Mouse (Mus musculus): ENCODE measurements at regions not wholly inside any gene's neighbourhood (a gene's known extent, or its start where the extent isn't known, plus 50 kb on each side); places are given as distances from the start of the nearest gene placed in this dataset.

DNA sequence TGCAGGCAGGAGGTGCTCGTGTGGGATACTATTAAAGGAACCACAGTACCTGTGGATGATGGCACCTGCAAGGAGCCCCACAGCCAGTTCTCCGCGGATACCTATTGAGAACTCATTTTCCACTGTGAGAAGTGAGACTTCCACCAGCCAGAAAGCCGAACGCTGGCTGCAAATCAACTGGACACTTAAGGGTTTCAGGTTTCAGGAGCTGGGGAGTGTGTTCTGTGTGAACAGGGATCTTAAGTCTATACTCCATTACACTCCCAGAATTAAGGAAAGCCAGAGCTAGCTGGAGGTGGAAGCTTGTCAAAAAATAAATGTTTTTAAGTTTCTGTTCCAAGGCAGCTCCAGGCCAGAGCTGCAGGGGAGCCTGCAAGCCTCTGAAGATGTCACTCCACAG, 99.8 kb upstream of the Rybp start:
- peak; percentile 25 to 41 for DNase-seq

DNA sequence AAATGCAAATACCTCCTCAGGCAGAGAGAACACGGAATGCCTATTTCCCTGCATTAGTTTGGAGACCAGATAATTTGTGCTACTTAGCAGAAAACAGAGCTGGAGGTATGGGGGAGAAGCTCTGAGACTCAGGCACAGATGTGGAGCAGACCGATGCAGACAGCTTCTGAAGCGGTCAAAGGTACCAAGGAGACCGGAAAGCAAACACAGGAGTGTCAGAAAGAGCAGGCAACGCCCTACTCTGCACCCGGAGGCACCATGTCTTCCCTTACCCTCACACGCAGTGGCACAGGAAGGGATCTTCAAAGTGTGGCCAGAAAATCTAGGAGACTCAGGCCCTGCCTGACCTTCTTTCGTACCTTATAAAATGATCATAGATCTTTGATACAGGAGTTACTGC, 98.4 kb upstream of the Rybp start:
- DNase-seq, result no peak

DNA sequence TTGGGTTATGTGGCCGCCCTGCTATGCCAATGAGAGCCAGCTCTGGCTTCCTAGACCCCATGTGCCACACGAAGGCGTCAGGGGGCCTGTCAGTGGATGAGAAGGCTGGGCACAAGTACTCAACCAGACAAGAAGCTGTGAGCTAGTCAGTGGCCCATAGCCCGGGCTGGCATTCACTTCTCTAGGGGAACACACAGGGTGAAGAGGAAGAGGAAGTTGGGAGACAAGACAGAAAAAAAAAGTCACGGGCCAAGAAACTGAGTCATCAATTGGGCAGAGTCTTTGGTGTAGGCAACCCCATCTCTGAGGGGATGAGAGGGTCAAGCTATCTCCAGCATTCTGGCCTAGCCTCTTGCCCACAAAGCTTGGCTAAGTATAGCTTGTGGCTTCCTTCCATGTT, 93.8 kb upstream of the Rybp start:
- no peak for DNase-seq

DNA sequence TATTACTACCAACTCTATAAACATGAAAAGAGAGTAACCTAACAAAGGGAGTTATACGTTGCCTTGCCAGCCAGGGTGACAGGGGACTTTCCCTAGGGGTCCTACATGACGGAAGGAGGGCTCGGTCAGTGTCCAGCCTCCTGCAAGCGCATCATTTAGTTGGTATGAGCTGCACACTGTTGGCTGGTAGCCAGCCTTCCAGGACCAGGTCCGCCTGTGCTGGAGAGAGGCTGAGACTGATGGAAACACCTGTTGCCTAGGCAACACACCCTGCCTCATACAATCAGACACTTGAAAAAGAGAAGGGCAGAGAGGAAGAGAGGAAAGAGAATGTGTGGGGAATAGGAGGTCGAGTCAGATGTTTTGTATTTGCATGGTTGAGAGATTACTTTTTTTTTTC, 93.3 kb upstream of the Rybp start:
- DNase-seq, result no peak

DNA sequence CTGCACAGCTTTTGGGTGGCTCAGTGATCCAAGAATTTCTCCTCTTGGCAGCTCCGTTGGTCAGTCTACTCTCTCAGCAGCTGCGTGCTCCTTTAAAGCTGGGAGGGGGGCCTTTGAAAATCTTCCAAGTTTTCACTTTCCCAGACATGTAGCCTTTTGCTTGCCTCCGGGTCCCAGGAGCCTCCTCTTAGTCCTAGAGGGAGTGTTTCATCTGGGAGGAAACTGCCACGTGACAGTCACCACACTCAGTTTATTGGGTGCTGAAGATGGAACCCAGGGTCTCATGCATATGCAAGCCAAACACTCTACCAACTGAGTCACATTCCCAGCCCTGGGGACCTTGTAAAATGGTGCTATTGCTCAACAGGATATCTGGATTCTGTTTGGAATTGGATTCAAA, 92.5 kb upstream of the Rybp start:
- no peak for DNase-seq

DNA sequence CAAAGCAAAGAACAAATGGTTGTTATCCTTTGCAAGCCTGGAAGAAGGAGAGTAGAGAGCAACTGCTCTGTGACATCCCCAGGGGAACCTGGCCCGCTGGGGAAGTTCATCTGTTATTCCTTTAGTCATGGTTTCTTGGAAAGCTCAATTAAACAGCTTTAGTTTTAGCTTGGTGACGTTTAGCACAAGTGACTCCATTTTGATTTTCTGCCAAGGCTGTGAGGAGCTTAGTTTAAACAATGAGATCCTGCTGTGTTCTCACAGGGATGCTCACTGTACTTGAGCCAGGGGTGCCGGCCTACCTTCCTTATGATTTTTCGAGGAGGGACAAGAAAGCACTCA, 91.2 kb upstream of the Rybp start:
- no peak for DNase-seq

DNA sequence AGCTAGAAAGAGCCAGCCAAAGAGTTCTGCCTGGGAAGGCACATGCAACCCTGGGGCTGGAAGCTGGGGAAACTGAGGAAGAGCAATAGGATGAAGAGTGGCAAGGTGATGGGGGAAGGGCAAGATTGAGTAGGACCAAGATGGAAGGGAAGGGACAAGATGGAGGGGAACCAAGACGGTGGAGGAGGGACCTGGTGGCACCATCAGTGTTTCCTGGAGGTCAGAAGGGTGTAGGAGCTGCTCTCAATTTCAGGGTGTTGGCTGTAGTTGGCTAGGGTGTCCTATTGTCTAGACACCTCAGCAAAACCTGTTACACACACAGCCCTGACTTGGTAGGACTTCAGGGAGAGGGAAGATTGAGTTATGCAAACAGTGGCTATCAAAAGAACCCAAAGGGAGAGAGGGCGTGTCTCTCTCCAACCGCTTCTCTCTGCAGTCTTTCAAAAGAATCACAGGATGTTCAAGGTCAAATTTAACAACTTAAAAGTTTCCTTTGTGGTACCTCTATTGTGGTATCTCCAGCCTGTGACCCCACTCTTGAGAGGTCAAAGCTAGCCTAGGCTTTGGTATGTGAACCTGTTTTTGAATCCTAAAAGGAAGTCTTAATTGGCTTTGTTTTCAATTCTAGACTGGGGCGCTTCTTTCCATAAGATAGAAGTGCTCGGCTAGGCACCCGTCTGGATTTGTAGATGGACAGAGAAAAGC, 90.7 kb upstream of the Rybp start:
- no peak for DNase-seq

DNA sequence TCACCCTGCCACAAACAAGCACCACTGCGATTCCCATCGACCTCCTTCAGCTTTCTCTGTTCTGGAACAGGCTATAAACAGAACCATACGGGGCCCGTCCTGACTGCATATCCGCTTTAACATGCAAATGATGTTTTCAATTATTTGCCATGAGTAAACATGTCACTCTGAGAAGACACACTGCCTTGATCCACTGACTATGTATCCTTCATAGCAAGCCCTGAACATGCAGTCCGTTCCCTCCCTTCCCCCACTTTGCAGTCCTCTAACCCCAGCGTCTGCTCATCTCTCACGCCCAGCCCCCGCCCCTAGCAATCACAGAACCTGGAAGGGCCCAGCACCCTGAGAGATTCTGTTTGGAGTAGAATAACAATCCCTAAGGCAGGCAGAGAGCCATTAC, 89.4 kb upstream of the Rybp start:
- DNase-seq, result no peak

DNA sequence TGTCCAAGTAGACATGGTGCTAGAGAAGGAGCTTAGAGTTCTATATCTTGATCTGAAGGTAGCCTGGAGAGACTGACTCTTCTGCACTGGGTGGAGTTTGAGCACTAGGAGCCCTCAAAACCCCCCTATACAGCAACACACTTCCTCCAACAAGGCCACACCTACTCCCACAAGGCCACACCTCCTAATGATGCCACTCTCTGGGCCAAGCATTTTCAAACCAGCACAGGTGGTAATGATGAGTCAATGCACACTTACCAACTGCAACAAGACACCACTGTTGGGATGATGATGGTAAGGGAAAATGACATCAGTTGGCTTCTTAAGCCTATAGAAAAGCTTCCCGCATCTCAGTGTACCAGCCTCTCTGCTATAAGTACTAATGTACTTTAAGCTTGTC, 83.5 kb upstream of the Rybp start:
- DNase-seq, result no peak

DNA sequence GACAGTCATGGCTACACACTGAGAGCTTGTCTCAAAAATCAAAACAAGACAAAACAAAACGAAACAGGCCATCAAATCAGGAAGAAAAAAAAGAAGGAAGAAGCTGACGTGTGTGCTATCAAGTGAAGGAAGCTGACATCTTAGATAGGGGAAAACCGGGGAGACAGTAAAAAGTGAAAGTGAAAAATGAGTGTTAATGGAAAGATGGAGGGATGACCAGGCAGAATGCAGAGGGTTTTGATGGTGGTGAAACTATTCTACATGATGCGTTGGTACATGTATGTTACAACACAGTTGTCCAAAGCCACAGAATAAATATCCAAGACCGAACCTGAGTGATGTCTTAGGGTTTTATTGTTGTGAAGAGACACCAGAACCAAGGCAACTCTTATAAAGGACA, 83.1 kb upstream of the Rybp start:
- DNase-seq, result no peak

DNA sequence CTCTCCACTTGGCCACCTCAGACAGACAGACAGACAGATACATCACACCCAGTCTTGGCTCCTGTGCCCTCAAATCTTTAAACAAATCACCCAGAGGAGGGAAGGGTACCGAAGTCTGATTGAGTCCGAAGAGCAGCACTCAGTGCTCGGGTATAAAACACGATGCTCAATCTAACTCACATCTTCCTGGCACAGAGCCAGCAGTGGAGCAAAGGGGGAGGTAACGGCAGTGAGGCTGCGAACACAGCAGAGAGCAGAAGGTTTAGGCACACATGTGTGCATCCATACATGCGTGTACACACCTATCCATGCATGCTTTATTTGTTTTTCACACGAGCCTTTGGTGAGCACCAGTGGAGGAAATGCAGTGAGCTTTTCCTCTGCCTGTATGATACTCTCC, 78.9 kb upstream of the Rybp start:
- peak; percentile 17 to 19 for DNase-seq

DNA sequence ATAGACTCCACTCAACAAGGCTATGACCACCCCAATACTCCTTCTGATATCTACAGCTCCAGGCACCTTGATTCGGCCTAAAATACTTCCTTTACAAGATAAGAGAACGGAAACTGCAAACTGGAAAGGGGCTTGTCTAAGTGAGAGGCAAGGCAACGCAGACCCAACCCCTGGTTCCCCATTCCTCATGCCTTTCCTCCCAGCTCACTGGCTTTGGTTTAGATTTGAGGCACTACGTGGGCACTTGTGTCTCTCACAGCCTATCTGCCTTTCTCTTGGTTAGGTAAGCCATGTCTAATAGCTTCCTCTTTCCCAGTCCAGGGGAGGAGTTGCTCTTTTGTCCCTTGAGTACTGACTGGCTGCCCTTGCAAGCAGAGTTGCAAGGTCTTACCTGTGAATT, 78.5 kb upstream of the Rybp start:
- no peak for DNase-seq

DNA sequence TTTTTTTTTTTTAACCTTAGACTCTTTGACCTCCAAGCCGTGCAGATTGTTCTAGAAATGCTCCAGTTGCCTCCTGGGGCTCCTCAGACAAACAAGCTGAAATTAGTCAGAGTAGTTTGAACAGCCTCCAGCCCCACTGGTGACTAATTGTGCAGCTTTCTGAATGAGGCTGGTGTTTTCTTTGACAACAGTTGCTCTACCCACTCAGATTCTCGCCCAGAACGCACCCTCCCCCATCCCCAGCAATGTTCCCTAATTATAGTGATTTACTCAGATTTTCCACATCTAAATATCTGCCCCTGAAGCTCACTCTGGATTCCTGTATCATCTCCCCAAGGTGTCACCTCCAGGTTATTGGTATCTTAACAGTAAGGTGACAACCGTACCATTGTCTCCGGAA, 76.4 kb upstream of the Rybp start:
- DNase-seq, result no peak

DNA sequence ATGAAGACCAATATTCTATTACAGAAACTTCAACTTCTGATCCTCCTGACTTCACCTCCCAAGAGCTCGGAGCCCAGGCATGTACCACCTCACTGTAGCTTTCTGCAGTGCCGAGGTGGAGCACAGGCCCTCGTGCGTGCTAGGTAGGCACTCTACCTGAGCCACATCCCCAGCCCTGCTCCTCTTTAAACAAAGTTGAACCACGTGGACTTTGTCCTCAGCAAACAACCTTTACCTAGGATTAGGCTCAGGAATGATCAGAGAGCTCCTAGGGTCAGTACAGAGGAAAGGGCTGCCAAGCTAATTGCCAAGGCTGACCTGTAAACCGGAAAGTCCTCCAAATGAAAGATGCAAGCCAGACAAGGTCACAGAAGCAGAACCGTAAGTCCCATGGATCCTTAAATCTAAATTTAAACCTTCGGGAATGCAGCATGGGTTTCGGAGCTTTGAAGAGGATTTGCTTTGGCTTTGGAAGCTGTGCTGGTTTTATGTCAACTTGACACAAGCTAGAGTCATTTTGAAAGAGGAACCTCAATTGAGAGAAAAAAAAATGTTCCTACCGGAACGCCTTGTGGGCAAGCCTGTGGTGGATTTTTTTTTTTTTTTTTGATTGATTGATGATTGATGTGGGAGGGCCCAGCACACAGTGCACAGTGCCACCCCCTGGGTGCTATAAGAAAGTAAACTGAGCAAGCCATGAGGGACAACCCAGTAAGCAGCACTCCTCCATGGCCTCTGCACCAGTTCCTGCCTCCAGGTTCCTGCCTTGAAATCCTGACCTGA, 69.5 kb upstream of the Rybp start:
- DNase-seq, result no peak

DNA sequence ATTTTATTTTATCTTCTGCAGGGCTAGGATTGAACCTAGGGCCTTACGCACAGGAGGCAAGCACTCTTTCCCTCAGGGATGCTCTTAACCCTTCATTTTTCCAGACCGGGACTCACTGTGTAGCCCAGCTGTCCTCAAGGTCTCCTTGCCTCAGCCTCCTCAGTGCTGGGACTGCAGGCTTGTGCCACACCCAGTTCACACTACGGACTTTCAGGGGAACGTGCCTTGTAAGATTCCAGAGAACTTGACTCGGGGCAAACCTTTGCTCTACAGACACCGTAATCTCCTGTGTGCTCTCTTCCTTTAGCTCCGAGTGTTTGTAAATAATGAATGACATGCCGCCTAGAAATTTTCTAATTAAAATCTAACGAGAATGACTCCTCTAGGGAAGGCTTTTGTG, 68.6 kb upstream of the Rybp start:
- DNase-seq, result no peak

DNA sequence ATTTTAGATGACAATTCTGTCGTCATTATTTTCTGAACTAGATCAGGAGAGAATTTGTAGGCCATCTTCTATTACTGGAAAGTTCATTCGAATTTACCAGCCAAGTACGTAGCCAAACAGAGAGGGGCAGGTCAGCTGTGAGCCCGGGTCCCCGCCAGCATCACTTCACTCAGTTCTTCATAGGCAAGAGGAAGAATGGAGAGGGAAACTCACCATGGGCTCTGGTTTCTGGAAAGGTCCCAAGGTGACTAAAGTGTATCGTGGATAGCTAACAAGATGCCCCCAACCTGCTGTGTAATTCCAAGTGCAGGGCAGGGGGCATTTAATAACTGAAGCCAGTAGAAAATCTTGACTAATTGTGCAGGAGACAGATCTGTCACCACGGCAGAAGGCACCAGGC, 60.2 kb upstream of the Rybp start:
- DNase-seq, result no peak

DNA sequence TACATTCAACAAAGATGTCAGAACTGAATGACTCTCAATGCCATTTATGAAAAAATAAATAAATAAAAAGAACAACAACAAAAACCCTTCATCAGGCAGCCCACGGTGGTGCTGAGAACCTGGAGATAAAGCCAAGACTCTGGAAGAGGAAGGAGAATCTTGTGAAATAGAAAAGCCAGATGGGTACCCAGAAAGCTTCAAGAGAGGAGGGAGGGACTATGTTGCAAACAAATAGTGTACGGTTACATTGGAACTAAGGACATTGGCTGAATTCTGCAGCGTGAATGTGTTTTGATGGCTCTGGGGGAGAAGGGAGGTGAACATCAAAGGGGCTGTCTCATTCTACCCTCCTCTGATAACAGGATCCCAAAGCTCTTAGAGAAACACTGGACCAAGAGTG, 57.8 kb upstream of the Rybp start:
- no peak for DNase-seq

DNA sequence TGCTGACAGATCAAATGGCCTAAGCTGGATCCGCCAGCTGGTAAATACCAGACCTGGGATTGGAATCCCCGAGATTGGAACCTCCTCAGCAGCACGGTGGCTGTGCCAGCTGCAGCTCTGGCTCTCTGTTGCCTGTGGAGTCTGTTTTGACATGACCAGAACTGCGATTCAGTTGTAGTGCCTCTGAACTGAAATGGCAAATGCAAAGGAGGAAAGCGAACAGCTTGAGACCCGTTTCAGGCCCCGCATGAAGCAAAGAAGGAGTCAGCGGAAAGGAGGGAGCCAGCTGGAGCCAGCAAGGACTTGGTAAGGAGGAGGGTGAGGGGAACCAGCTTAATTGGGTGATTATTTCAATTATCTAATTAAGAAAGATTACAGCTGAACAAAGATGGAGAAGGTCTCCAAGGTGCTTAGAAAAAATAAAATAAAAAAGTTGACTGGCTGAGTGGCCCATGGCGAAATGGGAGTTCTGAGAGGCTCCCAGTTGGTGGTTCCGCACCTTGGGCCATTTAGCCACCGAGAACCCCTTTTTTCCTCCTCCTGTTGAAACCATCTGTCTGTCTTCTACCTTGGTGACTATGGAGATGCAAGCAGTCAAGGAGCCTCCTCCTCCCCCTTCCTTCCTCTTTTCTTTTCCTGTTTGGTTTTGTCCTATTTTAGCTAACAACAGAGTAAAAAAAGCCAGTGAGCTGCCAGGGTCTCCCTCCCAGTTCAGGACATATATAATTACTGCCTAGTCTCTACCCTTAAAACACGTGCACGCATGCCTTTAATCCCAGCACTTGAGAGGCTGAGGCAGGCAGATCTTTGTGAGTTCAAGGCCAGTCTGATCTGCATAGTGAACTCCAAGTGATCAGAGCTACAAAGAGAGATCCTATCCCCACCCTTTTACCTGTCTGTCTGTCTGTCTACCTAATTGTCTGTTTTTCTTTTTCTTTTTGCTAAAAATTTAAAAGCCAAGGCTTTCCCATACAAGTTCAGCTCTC, 54.3 kb upstream of the Rybp start:
- DNase-seq, result no peak

DNA sequence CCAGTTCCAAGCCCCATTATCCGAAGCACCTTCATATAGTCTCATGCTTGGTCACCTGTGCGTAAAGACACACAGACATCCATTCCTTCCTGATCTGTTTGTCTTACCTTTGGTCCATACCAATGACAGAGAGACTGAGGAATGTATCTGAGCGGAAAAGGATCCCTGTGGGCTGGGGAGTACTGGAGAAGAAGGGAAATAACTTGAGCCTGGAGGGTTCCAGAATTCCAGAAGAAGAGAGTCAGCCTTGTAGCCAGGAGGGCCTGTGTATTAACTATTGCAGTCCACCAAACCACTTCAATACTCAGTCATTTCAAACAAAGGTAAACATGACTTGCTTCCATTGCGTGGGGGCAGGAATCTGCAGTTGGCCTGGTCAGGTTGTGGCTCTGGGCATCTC, 51.0 kb upstream of the Rybp start:
- DNase-seq, result no peak

Data from kidney, postnatal 4 days (tissue).